Mouse (Mus musculus) stomach, postnatal 0 days (tissue): ENCODE measurements around the gene Mtfmt.

Experiments used
- CTCF ChIP-seq: IDR thresholded peaks from 2 replicates; pipeline ENCODE4 v1.5.1; 2016; ENCODE audit warnings: antibody characterized with exemption, low read depth, mild to moderate bottlenecking, moderate library complexity
- EP300 ChIP-seq: optimal IDR thresholded peaks from 2 replicates; pipeline ENCODE3; 2016; ENCODE audit warnings: antibody characterized with exemption

GRCm38 (mm10) chr9:65432236-65432635 is 3.3 kb upstream of the Mtfmt start:
- peak; percentile 95 for TF ChIP-seq CTCF
- TF ChIP-seq EP300 = no peak
